Mouse (Mus musculus): ENCODE measurements around the gene Utf1.
A peak's percentile ranks its signal among the peaks of the same experiment; 100 is the strongest.

Gene Utf1

DNA sequence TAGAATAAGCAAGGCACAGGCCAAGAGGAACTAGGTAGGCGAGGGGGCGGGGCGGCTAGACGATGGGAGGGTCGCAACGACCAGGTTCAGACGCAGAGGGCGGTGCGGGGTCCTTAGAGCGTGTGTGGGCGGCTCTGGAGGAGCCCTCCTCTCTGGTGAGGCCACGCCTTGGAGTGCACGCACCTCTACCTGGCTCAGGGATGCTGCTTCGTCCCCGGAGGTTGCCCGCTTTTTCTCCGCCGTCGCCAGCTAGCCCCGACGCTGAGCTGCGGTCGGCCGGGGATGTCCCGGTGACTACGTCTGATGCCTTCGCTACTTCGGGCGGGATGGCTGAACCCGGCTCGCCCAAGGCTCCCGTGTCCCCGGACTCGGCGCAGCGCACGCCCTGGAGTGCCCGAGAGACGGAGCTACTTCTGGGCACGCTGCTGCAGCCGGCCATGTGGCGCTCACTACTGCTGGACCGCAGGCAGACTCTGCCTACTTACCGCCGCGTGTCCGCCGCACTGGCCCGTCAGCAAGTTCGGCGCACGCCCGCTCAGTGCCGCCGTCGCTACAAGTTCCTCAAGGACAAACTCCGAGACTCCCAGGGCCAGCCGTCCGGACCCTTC, at the start of gene Utf1:
Utf1 (plus strand) TSS at position 116 of the 608 bp plus-strand sequence.
- peak; percentile 43 to 50 for DNase-seq

DNA sequence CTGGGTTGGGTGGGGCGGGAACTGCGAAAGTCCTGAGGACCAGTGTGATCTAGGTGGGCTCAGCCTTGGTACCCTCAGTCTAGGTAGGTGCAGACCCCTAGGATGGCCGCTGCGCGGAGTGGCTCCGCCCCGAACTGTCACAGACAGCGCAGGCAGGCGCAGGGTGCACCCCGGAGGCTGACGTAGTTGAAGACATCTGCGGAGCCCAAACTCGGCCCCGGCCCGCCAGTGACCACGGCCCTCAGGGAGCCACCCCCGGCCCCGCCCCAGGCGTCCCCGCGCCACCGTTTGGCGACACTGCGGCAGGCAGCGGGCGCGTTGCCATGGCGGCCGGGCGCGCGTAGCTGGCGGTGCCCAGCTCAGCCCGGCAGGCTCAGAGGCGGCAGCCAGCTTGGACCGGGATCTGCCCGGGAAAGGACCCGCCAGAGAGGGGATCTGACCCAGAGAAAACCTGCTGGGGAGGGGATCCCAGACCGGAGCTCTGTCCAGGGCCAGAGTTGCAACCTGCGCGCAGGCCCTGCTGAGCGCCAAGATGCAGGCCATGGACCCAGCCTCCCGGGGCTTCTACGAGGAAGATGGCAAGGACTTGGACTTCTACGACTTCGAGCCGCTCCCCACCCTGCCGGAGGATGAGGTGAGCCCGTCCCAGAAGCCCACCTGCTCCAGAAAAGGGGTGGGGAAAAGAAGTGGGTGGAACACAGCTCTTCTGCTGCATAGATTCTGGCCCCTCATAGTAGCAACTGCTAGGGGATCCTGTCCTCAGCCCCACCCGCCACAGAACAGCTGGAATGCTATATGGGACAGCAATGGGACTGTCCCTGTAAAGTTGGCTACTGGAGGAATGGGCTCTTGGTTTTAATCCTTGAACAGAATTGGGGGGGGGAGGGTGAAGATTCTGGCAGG, 48.7 kb upstream of the Utf1 start, which contains the start of gene Kndc1:
Kndc1 (plus strand) TSS at position 42 of the 903 bp plus-strand sequence.
- DNase-seq = peak; percentile 83 to 85

DNA sequence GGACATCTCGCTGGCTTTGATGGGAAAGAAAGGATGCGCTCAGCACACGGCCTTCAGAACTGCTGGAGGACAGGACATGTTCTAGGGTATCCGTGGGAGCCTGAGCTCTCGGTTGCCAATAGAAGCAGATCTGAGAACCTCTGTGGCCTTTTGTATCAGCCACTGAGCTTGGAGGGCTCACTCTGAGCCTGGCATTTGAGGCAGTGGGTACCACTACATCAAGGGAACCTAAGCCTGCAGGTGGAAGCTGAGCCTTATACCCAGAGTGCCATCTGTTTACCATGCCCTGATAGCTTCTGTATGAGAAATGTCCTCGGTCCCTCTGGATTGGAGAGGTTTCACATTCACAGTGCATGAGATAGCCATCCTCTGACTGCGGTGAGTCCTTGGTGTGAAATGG, 47.3 kb upstream of the Utf1 start:
- DNase-seq = no peak

DNA sequence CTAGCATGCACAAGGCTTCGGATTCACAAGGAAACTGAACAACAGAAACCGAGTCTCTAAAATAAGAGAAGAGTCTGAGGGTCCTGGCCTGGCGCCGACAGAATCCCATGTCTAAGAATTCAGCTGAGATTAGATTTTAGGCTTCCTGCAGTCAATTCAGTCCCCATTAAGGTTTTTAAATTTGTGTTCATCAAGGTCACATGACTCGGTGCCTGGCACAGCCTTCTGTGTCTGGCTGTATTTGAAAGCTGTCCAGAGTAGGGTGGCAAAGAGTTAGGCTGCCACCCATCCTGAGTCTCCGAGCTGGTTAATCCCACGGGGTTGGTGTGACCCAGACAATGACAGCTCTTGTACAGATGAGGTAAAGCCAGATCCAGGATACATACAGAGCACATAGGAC, 46.8 kb upstream of the Utf1 start:
- no peak for DNase-seq

DNA sequence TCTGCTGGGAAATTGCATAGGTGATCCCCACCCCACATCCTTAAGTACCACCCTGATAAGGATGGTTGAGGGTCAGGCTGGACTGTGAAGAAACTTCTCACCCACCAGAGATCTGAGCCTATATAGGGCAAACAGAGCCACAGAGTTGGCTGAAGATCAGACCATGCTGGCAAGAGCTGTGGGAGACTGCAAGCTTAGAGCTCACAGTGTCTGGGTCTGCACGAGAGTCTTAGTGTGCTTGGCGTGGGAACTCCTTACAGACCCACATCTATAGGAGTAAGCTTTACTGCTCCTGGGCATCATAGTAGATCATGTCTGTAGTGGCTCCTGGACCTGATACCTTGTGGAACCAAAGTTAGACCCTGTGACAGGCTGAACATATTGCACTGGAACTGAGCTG, 45.0 kb upstream of the Utf1 start:
- DNase-seq = peak in 1 of 2 experiments; percentile 45

DNA sequence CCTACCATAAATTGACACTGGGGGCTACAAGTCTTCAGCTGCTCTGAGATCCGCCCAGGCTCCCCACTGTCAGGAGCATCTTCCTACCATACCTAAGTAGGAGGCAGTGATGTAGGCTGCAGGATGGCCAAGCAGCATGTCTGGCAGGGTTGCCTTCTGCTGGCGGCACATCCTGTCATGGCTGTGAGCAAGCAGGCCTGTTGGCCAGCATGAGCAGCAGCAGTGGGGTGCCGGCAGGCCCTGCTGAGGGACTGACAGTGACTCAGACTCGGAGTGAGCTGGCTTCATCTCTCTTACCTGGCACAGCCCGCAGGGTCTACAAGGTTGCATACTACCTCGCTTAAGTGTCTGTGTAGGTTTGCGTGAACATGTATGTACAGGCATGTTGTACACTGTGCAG, 44.1 kb upstream of the Utf1 start:
- DNase-seq = peak; percentile 80 to 89

DNA sequence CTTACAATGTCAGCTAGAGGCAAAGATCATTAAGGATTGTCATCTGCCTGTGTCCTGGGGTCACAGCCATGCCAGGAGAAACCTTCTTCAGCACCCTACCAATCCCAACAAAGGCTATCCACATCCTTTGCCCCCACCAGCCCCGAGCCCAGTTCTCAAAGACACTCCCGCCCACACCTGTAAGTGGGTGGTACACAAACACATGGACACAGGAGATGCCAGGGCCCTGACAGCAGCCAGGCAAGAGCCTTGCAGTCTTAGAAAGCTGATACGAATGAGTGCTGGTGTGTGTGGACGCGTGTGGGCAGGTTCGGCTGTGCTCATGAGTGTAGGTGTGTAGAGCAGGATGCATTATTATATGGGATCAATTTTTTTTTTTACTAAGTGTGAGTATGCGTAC, 43.1 kb upstream of the Utf1 start:
- no peak for DNase-seq

DNA sequence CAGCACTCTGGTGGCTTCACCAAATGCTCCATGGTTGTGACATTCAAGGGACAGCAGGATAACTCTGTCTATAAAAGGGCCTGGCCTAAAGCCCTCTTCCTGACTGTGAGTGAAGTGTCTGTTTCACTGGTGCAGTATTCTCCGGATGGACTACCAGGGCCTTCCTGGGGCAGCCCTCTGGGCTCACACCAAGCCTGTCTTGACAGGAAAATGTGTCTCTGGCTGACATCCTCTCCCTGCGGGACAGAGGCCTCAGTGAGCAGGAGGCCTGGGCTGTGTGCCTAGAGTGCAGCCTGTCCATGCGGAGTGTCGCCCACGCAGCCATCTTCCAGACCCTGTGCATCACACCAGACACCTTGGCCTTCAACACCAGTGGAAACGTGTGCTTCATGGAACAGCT, 42.7 kb upstream of the Utf1 start:
- DNase-seq = peak; percentile 59 to 77

DNA sequence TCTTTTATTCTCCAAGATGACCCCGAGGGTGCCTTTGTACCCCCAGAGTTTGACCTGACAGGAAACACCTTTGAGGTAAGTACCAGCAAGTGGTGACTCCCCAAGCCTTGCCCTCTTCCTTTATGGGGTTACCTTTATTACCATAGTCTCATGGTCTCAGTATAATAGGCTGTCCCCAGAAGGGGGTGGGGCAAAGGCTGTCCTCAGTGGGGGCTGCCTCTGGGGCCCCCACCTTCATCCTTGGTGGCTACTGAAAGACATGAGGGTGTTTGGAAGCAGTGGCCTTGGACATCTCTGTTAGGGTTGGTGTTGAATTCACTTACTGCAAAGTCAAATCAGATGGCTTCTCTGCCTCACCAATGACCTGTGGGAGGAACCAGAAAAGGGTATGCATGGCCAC, 41.6 kb upstream of the Utf1 start:
- no peak for DNase-seq

DNA sequence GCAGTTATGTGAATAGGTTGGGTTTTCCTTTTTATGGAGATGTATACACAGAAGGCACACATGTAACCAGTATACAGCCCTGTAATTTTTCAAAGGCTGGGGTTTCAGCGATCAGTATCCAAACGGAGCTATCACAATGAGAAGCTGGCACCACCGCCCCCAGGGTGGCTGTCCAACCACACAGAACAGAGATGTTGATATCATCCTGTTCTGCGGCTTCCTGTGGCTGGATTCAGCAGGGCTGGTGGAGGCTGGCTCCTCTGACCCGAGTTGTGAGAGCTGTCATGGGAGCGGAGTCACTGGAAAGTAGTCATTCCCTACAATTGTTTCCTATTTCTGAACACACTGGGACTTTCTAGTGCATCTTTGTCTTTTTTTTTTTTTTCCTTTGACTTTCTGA, 38.3 kb upstream of the Utf1 start:
- DNase-seq = no peak

DNA sequence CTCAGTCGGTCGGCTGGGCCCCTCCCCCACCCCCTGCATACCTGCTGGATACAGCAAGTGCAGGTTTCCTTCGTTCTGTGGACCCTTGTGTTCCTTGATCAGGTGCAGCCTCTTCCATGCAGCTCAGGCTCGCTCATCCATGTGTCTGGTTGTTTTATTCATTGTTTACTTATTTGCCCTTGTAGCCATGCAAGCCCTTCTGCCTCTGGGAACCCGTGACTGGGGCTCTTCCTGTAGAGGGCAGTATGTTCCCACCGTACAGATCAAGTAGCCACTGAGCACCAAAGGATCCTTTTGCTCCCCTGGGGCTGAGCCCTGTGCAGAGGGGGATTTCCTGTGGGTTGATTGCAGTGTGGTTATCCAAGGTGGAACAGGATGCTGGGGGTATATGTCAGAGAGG, 37.9 kb upstream of the Utf1 start:
- peak; percentile 72 to 74 for DNase-seq

DNA sequence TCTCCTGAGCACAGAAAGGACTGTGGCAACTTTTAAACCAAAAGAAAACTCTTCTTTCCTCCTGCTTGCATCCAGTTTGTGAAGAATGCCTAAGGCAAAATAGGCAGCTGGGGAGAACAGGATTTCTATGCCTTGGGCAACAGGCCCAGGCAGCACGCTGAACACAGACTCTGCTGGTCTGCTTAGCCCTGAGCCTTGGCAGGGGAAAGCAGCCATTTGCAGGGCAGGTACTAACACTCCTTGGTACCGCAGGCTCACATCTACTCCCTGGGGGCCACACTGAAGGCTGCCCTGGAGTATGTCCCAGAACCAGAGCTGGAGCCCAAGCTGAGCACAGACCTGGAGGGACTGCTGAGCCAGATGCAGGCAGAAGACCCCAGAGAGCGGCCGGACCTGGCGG, 35.4 kb upstream of the Utf1 start:
- DNase-seq = peak; percentile 71 to 74

DNA sequence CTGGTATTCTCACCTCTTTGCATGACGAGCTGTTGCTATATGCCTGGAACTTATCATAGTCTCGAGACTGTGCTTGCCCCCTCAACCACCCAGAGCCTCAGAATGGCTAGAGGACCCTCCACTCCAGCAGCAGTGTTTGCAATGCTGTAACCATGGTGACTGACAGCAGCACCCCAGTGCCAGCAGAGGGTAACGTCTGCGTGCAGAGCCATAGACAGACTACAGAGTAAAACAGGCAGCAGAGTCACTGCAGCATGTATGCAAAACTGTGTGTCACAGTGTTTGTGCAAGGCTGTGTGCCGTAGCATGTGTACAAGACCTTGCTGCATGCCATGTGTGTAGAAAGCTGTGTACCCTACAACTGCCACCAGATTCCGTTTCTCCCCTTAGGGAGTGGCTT, 34.1 kb upstream of the Utf1 start:
- DNase-seq = no peak

DNA sequence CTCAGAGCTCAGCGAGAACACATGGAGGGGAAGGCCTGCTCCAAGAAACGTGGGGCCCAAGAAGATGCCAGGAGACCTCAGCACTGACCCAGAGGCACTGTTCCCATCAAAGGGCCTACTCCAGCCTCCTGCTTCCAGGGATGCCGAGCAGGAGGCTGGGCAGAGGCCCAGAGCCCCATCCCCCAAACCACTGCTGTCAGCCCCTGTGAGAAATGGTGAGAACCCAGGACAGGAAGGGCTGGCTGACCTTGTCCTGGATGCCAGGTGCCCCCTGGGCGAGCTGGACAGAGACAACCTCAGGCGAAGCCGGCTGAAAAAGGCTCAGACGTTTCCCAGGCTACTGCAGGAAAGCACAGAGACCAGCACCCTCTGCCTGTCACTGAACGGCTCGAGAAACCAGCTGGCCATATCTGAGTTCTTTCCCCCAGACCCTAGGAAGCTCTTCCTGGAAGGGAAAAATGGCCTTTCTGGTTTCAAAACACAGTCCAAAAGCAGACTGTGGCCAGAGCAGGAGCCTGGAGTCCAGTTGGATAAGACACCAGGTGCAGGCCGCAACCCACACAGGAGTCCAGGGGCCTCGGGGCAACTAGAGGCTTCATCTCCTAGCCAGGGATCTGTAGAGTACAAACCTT, 33.3 kb upstream of the Utf1 start:
- peak; percentile 47 to 50 for DNase-seq

DNA sequence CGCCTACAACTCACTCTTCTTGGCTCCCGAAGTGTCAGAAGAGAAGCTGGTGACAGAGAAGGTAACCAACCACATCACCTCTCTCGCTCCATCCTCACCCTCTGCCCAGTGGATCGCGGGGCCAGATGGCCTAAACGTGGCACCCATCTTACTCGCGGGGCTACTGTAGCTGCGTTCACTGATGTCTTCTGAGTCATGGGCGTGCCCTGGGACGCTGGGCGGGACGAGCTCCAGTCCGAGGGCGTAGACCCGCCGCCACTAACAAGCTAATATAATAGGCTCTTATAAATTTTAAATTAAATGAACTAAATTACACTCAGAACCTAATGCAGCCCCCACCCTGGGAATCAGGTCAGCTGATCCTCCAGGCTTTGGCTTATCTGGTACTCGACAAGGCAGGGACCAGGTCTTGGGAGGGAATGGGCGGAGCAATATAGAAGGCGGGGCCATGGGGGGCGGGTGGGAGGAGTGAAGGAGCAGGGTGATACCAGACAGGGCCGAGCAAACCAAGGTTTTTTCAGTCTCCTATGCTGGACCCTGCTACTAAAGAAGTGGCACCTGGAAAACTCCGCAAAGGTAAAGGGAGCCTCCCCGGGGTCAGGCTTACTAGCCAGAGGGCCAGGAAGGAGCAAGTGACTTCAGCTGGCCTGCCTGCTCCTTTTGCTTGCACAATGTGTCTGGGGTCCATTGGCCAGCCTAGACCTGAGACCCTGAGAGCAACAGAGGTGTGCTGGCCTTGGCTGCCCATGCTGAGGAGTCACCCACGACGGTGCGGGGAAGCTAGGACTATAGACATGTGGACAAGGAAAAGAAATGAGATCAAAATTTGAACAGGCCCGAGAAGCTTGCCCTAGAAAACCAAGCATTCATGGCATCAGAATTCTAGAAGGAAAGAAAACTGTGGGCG, 29.2 kb upstream of the Utf1 start:
- DNase-seq = peak in 1 of 2 experiments; percentile 39

DNA sequence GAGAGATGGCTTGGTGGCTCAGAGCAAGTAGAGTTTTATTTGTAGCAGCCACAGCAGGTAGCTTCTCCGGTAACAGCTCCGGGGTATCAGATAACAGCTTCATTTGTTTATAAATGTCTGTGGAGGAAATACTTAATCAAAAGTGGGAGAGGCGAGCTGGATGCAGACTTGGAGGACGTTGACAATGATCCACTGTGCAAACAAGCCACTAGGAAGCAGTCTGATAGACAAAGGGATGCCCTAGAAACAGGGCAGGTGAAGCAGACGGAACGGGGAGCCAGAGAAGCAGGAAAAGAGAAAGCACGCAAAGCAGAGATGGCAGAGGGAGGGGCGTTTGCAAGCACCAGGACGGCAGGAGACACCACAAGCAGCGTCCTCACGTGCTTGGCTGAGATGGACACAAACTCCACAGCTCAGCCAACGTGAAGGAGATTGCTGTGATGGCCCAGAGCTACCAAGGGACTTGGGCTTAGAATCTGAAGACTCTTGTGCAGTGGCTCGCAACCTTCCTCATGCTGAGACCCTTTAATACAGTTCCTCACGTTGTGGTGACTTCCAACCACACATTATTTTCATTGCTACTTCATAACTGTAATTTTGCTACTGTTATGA, 27.8 kb upstream of the Utf1 start:
- no peak for DNase-seq

DNA sequence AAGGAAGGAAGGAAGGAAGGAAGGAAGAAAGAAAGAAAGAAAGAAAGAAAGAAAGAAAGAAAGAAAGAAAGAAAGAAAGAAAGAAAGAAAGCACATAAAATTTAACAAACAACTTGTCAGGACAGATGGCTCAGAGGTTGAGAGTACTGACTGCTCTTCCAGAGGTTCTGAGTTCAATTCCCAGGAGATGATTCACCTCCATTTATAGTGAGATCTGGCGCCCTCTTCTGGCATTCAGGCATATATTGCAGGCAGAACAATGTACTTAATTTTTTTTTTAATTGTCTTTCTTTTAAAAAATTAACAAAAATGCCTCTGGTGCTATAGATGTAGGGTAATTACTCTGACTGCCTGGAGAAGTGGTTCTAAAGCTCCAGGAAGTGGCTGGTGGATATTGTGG, 27.2 kb upstream of the Utf1 start:
- DNase-seq = no peak

DNA sequence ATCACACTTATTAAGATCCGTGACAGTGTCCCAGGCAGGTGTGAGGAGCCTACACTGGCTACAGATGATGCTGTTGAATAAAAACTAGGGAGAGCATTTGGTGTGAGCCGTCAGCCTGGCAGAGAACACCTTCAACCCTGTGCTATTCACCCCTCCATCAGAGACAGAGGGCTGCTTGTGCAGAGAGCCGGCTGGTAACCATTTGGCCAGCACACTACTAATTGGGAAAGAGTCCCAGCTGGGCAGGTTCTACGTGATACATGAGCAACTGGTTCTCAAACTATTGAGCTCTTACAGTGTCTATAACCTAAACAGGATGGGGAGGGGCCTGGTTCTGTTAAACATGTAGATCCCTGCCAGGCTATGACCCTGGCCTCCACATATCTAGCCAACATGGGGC, 25.3 kb upstream of the Utf1 start:
- DNase-seq = peak in 1 of 2 experiments; percentile 50

DNA sequence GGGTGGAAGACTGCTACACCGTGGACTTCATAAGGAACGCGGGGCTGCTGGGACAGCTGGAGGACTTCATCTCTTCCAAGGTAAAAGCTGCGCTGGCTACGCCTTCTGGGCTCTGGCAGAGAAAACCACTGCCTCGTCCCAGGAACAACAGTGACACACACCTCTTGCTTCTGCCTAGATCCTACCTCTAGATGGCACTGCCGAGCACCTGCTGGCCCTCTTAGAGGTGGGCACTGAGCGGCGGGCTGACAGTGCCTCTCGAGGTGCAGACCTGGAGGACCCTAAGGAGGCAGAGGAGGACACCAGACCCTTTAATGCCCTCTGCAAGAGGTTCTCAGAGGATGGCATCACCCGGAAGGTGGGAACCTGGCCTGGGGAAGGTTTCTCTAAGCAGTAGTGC, 12.9 kb upstream of the Utf1 start:
- DNase-seq = peak; percentile 84 to 85

DNA sequence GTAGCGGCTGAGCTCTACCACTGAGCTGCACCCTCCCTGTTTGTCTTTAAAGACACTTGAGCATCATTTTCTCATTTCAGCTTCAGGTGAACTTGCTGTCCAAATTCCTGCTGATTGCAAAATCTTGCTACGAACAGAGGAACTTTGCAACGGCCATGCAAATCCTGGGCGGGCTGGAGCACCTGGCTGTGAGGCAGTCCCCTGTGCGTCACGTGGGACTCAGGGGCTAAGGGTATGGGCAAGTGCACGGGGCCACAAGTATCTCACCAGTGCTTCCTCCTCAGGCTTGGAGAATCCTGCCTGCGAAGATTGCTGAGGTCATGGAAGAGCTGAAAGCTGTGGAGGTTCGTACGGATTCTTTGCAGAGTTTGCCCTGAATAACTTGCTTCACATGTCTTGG, 6.9 kb upstream of the Utf1 start:
- DNase-seq = no peak

DNA sequence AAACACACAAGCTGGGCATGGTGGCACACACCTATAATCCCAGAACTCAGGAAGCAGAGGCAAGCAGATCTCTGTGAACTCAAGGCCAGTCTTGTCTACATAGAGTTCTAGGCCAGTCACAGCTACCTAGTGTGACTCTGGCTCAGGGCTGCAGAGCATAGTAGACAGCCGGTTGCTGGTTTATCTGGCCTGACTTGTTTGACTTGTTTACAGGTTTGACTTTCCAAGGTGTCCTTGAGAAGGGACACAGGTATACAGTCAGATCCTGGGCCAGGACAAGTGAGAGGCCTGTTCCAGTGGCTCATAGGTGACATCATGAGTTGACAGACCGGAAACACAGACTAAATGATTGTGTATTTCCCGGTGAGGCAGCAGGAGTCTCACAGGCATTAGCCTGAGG, 6.5 kb upstream of the Utf1 start:
- no peak for DNase-seq

DNA sequence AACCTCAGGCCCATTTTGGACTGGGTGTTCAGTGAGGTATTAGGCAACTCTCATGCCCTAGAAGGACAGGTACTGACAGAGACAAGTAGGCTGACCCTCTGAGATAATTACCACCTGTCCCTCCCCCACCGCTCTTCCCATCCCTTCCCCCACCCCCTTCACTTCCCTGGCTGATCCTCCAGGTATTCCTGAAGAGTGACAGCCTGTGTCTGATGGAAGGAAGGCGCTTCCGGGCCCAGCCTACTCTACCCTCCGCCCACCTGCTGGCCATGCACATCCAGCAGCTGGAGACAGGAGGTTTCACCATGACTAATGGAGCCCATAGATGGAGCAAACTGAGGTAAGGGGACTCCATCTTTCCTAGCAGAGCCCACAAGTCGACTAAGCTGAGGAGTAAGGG, 5.8 kb upstream of the Utf1 start:
- DNase-seq = no peak

Measured in cerebellum, postnatal 10 days (tissue).